Mouse (Mus musculus) embryonic fibroblast, embryonic 13.5 days (primary cell): ENCODE results near the gene Prss30.

Experiments used
- CTCF ChIP-seq: IDR thresholded peaks from 2 replicates; pipeline ENCODE4 v1.5.1; 2011; ENCODE audit warnings: mild to moderate bottlenecking, control low read depth, low read length, moderate library complexity, borderline replicate concordance; ENCODE audit not compliant: insufficient read depth
- POLR2A ChIP-seq: IDR thresholded peaks from 2 replicates; pipeline ENCODE4 v1.6.1; 2011; ENCODE audit warnings: low read depth, mild to moderate bottlenecking, control low read depth, low read length, moderate library complexity

- TF ChIP-seq CTCF: 0 out of 2 replicates have a peak, but pooled peaks have one; percentile 22
- no peak for TF ChIP-seq POLR2A
Measured at GRCm38 (mm10) chr17:23993559-23994428, 13.4 kb upstream of the Prss30 start.
